Mouse (Mus musculus): ENCODE results near the gene Ubr2. TPM values are rescaled to one million over a fixed set of nuclear protein-coding genes. Genes with fewer than 3 reads are reported as not detected.
A peak's percentile ranks its signal among the peaks of the same experiment; 100 is the strongest.

Gene Ubr2
- total RNA-seq, 1 experiment from 2014 or later, result 39.9 TPM

DNA sequence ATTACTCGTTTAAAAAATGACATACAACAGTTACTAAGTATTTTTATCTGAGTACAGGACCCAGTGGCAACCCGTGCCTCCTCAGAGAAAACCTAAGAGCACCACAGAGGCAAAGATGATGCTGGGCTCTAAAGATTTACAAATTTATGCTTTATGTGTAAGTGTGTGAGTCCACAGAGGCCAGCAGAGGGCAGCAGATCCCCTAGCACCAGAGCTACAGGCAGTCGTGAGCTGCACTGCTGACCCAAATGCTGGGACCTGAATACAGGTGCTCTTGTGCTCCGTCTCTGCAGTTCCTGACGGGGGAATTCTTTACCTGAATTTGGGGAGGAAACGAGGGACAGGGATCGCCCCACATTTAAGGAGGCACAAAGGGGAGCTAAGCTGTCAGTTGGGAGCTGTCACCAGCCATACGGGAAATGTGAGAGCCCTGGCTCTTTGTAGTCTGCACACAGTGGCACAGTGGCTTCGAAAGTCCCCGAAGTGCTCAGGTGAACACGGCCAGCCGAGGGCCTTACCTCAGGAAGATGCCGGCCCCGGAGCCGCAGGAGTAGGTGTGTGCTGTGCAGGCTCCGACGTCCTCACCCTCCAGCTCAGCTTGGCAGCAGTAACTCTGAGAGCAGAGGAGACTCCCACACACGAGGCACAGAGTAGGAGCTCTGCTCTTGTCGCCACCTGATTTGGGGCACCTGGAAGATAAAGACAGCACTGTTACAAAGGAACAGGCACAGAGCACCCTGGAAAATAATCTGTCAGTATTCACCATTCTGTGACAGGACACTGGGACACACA is 76.6 kb downstream of the Ubr2 start:
- ATAC-seq (replicated peaks; ENCODE audit: low read depth, poor library complexity, severe bottlenecking), result peak; percentile 80

DNA sequence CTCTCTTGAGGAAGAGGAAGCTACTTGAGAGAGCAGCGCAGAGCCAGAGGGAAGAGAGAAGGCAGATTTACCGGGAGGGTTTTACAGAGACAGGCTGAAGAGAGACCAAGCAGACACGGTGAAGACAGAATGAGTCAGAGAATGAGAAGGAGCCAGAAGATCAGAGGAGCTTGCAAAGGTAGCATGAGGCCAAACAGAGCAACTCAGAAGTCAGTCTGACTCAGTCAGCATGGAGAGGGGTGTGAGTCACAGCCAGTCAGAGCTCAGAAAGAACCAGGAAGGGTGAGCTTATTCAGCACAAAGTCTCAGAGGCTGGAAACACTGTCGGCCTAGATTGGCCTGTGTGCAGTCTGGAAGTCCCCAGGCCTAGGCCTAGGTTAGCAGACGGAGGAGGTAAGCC is 77.4 kb downstream of the Ubr2 start:
- ATAC-seq (replicated peaks; ENCODE audit: low read depth, poor library complexity, severe bottlenecking), result no peak

GRCm38 (mm10) chr17:46929897-46930296 is 80.5 kb downstream of the Ubr2 start:
- ATAC-seq (replicated peaks; ENCODE audit: low read depth, poor library complexity, severe bottlenecking), result no peak

DNA sequence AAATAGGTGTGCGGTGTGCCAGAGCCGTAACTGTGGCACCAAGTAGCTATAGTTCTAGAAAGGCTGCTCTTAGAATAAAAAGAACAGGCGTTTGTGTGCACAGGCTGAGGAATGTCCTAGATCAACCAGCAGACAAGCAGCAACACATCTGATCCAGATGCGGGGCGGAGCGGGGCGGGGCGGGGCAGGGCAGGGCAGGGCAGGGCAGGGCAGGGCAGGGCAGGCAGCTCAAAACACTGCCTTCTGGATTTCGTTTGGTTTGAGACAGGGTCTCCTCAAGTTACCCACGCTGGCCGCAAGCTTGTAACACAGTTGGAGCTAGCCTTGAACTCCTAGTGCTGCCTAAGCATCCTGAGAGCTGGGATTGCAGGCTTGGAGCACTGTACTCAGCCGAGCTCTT is 81.1 kb downstream of the Ubr2 start:
- ATAC-seq (replicated peaks; ENCODE audit: low read depth, poor library complexity, severe bottlenecking), result no peak

DNA sequence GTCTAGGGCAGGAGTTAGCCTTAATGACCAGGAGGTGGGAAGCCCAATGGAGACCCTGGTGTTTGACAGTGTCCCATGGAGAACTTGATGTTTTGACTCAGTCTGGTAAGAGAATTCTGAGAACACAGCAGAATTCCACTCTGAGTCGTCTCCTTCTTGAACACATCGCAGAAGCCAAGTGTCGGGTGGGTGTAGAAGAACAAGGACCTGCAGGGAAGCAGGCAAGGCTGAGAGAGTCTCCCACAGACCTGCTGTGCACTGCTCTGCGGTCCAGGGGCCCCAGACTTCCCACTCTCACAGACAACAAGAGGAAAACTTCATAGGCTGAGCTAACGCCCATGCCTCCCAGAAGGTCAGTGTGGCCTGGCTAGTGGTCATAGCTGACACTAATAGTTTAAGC is 82.6 kb downstream of the Ubr2 start:
- no peak for ATAC-seq (replicated peaks; ENCODE audit: low read depth, poor library complexity, severe bottlenecking)

- ATAC-seq (replicated peaks; ENCODE audit: low read depth, poor library complexity, severe bottlenecking), result no peak
Measured at GRCm38 (mm10) chr17:46926941-46927340, 83.4 kb downstream of the Ubr2 start.

- ATAC-seq (replicated peaks; ENCODE audit: low read depth, poor library complexity, severe bottlenecking), result no peak
Measured at GRCm38 (mm10) chr17:46926192-46926591, 84.2 kb downstream of the Ubr2 start.

DNA sequence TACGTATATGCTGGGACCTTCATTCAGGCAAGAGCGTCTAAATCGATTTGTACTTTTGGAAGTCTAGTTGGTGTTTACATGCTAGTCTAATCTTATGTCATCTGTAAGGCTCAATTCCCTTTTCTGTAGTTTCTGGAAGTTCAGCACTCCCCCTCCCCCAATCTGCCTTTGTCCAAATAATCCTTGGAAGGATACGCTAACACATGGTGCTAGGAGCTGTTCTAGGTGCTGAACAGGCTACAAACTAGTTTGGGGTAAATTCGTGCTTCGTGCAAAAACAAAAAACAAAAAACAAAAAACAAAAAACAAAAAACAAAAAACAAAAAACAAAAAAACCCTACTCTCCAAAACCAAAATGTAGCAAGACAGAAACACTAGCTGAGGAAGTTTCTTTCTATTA is 89.5 kb downstream of the Ubr2 start:
- no peak for ATAC-seq (replicated peaks; ENCODE audit: low read depth, poor library complexity, severe bottlenecking)

DNA sequence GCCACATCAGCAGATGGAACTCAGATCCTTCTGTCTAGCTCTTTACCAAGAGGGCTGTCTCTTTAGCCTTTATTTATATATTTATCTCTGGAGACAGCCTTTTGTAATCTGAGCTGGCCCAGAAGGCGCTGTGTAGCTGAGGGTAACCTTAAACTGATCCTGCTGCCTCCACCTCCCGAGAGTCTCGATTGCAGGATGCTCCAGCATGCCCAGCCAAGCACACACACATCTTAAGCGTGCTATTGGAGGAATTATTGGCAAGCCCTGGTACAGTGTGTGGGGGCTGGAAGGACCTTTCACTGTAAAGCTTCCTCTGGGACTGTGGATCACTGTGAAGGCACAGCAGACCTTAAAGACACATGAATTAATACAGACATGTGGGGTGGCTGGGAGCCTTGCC is 91.4 kb downstream of the Ubr2 start:
- ATAC-seq (replicated peaks; ENCODE audit: low read depth, poor library complexity, severe bottlenecking), result no peak

DNA sequence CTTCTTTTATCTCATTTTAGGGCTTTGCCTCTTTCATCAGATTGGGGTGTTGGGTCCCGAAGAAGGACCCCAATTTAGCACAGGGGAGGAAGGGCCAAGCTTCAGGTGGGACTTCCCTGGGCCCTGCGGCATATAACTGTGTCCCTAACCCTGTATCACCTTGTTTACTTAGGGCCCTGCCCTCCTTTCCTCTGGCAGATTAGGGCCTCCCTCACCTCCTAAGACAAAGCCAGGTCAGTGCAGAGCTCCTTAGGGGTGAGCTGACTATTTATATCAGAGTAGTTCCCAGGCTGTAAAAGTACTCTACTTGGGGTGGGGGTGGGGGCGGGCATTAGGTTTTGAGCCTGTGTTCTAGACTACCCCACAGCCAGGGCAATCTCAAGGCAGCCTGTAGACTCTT is 95.2 kb downstream of the Ubr2 start:
- no peak for ATAC-seq (replicated peaks; ENCODE audit: low read depth, poor library complexity, severe bottlenecking)

DNA sequence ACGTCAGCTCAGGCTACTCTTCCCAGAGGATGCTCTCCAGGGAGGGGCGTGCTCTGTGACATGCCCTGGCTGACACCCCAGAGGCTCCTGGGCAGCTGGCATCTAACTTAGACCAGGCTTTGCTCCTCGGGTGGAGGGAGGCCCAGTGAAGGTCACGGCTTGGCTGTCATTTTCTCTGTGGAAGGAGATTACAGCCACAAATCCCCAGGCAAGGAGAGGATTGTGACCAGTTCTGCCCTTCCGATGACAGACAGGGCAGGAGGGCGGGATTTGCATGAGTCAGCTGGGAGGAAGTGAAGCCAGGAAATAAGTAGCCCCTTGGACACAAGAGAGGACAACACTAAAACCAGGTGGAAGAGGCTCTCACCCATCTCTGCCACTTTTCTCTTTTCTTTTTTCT is 98.0 kb downstream of the Ubr2 start:
- ATAC-seq (replicated peaks; ENCODE audit: low read depth, poor library complexity, severe bottlenecking), result no peak

- ATAC-seq (replicated peaks; ENCODE audit: low read depth, poor library complexity, severe bottlenecking), result no peak
Measured at GRCm38 (mm10) chr17:46910186-46910585, 100.2 kb downstream of the Ubr2 start, which contains the start of gene Prph2. Gene Prph2 (plus strand): TSS chr17:46910459.

- ATAC-seq (replicated peaks; ENCODE audit: low read depth, poor library complexity, severe bottlenecking), result peak; percentile 96
Measured at GRCm38 (mm10) chr17:46903876-46904490, 106.4 kb downstream of the Ubr2 start.

DNA sequence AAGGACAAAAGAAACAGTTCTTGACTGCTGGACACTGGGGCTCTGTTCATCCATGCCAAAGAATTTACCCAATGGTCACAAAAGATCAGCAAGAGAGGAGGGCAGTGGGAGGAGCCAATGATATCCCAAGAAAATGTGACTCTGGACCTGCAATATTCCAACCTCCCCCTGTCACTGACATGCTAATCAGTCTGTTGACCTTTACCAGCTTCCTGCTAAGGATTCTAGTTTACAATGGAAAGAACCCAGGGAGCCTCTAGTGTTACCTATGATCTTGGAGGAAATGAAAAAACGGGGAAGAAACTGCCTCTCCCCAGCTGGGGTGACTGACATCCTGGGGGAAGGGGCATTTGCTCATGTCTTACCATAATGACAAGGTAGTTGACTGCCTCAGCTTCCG is 109.4 kb downstream of the Ubr2 start:
- ATAC-seq (replicated peaks; ENCODE audit: low read depth, poor library complexity, severe bottlenecking), result no peak

- no peak for ATAC-seq (replicated peaks; ENCODE audit: low read depth, poor library complexity, severe bottlenecking)
Measured at GRCm38 (mm10) chr17:46897221-46897950, 113.0 kb downstream of the Ubr2 start.

DNA sequence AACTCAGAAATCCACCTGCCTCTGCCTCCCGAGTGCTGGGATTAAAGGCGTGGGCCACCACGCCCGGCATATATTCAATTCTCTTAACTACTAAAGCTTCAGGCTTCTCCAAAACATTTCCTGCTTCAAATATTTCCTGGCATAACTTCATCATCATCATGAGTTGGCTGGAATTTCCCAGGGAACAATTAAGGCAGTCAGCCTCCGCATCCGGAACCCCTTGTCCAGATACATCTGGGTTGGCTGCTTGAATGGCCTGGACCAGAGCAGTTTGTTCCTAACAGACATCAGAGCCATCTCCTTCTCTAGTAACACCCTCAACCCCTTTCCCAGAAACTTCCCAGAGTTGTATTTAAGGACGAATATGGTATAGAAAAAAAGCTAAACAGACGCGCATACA is 114.9 kb downstream of the Ubr2 start:
- no peak for ATAC-seq (replicated peaks; ENCODE audit: low read depth, poor library complexity, severe bottlenecking)

GRCm38 (mm10) chr17:46890843-46891594 is 119.3 kb downstream of the Ubr2 start:
- ATAC-seq (replicated peaks; ENCODE audit: low read depth, poor library complexity, severe bottlenecking), result no peak

DNA sequence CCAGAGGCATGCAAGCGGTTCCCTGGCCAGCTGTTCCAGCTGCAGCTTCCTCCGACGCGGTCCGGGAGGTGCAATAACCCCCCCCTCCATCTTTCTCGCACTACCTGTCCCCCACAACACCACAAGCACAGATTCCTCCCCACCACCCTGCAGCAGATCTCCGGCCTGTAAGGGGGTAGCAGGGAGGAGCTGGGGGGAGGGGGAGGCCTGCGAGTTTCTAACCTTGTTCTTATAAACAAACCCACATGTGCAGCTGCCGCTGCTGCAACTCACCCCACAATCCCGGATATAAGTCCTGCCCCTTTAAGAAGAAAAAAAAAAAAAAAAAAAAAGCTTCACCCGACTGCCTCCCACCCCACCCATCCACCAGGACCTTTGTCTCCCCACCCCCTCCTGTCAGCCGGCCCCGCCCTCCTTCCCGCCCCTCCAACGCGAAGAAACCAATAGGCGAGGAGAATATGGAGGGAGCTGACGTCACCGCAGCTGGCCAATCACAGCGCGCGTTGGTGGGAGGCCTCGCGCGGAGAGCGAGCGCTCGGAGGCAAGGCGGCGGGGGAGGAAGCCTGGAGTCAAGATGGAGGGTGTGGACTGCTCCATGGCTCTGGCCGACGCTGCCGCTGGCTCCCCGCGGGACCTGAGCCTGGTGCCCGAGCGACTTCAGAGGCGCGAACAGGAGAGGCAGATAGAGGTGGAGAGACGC is 120.1 kb downstream of the Ubr2 start, which contains the start of gene Tbcc:
Tbcc (plus strand) TSS at position 569 of the 700 bp plus-strand sequence.
- ATAC-seq (replicated peaks; ENCODE audit: low read depth, poor library complexity, severe bottlenecking), result peak; percentile 86

DNA sequence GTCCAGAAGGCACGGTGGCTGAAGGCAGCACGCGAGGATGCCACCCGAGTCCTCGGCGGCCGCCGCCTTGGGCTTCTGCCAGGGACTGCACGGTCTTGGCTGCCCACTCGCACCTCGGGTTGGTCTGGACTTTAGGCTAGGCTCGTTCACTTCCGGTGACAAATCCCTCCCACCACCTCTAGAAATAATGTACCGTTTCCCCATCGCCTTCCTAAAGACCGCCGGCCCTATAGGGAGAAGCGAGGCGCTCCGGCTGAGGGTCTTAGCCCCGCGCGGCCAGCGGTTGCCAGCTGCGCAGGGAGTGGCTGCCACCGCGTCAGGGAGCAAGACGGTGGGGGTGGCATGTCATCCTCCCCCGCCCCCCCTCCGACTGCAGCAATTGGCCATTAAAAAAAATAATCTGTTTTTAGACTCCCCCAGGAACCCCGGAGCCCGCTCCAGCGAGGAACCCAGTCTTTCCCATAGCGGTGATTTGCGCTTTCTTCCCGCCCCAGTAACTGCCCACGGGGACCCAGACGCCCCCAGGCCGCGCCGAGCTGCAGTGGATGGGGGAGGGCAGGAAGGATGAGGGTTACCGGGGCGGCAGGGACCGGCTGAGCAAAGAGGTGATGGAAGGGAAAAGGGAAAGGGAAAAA is 120.8 kb downstream of the Ubr2 start:
- ATAC-seq (replicated peaks; ENCODE audit: low read depth, poor library complexity, severe bottlenecking), result peak; percentile 26

Data from common myeloid progenitor, adult 5-6 weeks (primary cell).